Mouse (Mus musculus) megakaryocyte, embryonic 14.5 days (primary cell): ENCODE measurements around the gene Atp1b1.

Experiments
- FLI1 ChIP-seq: IDR thresholded peaks from 2 replicates; pipeline ENCODE4 v1.6.1; 2012; ENCODE audit warnings: low read length, inconsistent platforms, mixed read lengths
- GATA1 ChIP-seq: IDR thresholded peaks from 3 replicates; pipeline ENCODE4 v1.6.1; 2012; ENCODE audit warnings: mixed read lengths, low read length, inconsistent platforms, borderline replicate concordance

DNA sequence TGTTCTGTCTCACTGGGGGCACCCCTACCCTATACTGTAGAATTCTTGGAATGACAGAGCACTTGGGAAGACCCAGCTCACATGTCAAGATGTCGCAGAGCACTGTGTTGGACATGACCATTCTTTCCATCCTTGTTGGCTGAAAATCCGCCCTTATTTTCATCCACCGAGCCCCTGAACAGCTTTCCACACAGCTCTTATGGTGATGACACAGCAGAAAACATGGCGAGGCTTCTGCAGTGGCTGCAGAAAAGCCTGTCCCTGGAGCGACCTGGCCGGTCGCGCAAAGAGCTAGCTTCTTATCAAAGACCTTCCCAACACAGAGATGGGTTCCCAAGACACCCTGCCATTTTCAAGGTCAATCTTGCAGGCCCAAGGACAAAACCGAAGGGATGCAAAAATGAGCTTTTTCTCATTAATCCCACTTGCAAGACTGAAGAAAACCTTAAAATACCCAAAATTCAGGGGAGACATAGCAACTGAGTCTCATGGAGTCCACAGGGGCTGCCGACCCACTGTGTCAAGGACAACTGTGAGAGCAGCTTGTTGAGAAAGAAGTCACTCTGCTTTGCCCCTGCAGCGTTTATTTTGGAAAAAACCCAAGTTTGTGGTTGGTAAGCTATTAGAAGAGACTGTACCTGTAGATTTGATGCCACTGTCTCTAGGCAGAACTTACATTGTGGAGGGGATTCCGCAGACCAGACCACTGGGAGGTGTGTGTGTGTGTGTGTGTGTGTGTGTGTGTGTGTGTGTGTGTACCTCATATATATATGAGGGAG, 1.2 kb upstream of the Atp1b1 start:
- TF ChIP-seq FLI1: no peak
- no peak for TF ChIP-seq GATA1
